Mouse (Mus musculus): Measurements from ENCODE around the gene Dusp10.

GRCm38 (mm10) chr1:183969265-183969664 is 43.8 kb upstream of the Dusp10 start:
- TF ChIP-seq TAL1 (IDR thresholded peaks at IDR 0.05; ENCODE audit: low read length) = no peak
- TF ChIP-seq GATA1 (IDR thresholded peaks at IDR 0.05; ENCODE audit: low read length) = no peak

All from erythroblast, embryonic 14.5 days (primary cell).